Mouse (Mus musculus) urinary bladder, postnatal 25 days (tissue): ENCODE data around the gene C2cd5.

Experiments
- DNase-seq: peaks from one replicate; pipeline ENCODE4 v3.0.0; 2022; ENCODE audit warnings: low spot score

Gene C2cd5

GRCm38 (mm10) chr6:143115505-143115904, 15.6 kb upstream of the C2cd5 start:
- DNase-seq = no peak

- no peak for DNase-seq
These were observed 15.1 kb upstream of the C2cd5 start for GRCm38 (mm10) chr6:143115011-143115445.

DNA sequence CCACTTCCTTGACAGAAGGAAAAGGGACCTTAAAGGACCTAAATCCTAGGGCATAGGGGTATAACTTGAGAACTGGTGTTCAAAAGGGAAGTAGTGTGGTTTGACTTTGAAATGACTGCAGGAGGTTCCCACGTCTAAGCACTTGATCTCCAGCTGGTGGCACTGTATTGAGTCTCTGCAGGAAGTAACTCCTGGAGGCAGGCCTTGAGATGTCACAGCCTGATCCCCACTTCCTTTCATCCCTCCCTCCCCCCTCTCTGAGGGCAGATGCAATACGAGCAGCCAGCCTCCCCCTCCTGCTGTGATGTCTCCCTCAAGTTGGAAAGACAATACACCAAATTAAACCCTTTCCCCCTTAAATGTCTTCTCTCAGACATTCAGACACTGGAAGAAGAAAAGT, 14.6 kb upstream of the C2cd5 start:
- DNase-seq = no peak

- no peak for DNase-seq
These were observed 10.4 kb upstream of the C2cd5 start for GRCm38 (mm10) chr6:143110371-143110770.

- no peak for DNase-seq
These were observed 9.8 kb upstream of the C2cd5 start for GRCm38 (mm10) chr6:143109622-143110218.

GRCm38 (mm10) chr6:143108031-143108430, 8.1 kb upstream of the C2cd5 start:
- no peak for DNase-seq

GRCm38 (mm10) chr6:143107611-143108010, 7.7 kb upstream of the C2cd5 start:
- no peak for DNase-seq

- no peak for DNase-seq
These were observed 5.8 kb upstream of the C2cd5 start for GRCm38 (mm10) chr6:143105766-143106165.

GRCm38 (mm10) chr6:143103981-143104680, 4.2 kb upstream of the C2cd5 start:
- no peak for DNase-seq

GRCm38 (mm10) chr6:143100478-143101115, 656 bp upstream of the C2cd5 start:
- no peak for DNase-seq

GRCm38 (mm10) chr6:143099281-143099680, 660 bp downstream of the C2cd5 start:
- DNase-seq = peak; percentile 35

- DNase-seq = no peak
These were observed 4.8 kb downstream of the C2cd5 start for GRCm38 (mm10) chr6:143095126-143095525.

GRCm38 (mm10) chr6:143092856-143093255, 7.1 kb downstream of the C2cd5 start:
- no peak for DNase-seq

DNA sequence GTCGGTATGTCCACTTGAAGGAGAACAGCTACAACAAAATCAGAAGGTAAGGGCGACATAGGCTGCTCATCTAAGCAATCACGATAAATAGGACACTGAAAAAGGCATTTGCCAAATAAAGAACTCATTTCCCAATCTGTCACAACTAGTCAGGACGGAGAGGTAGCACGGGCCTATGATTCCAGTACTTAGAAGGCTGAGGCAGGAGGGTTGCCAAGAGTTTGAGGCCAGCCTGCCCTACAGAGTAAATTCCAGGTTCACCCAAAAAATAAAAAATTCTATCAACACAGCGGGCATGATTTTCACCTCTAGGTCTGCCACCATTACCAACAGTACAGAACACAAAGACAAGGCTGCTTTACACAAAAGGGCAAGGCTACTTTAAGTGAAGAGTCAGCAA, 8.9 kb downstream of the C2cd5 start:
- DNase-seq = no peak

GRCm38 (mm10) chr6:143087332-143087731, 12.6 kb downstream of the C2cd5 start:
- DNase-seq = no peak

DNA sequence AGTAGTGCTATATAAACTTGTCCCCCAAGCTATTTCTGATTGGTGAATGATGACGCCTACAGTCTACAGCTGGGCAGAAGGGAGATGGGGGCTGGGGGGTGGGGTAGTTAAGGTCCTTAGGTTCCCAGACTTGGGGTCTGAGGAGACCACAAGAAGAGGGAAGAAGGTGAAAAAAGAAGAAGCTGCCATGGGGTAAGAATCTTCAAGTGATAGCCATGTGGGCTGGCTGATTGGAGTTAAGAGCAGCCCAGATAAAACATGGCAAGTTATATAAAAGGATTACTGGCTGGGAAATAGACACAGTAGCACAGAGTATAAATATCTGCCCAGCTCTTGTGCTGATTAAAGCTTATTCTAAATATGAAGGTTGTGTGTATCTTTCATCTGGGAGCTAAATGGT, 14.0 kb downstream of the C2cd5 start:
- DNase-seq = no peak

DNA sequence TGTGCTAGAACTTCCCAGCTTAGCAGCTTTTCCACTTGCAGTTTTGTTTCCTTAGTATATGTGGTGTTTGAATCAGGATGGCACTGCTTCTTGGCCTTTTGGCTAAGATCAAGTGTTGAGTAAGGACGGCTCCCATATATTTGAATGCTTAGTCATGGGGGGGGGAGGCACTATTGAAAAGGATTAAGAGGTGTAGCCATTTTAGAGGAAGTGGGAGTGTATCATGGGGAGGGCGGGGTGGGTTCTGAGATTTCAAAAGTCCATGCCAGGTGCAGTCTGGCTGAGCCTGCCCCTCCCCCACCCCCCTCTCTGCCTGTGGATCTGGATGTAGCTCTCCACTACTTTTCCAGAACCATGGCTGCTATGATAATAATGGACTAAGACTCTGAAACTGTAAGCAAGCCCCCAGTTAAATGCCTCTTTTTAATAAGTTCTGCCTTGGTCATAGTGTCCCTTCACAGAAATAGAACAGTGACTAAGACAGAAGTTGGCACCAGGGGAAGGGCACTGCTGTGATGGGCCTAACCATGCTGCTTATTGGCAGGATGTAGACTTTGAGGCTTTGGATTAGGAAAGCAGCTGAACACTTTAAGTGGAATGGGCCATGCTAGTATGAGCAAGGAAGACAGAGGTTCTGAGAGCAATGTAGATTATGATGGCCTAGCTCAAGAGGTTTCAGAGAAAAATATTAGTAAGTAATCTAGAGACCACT, 15.5 kb downstream of the C2cd5 start:
- DNase-seq = no peak

- DNase-seq = no peak
These were observed 18.3 kb downstream of the C2cd5 start for GRCm38 (mm10) chr6:143081479-143082106.

GRCm38 (mm10) chr6:143080774-143081173, 19.2 kb downstream of the C2cd5 start:
- DNase-seq = no peak

- no peak for DNase-seq
These were observed 20.8 kb downstream of the C2cd5 start for GRCm38 (mm10) chr6:143079126-143079525.

GRCm38 (mm10) chr6:143076461-143076860, 23.5 kb downstream of the C2cd5 start:
- no peak for DNase-seq

GRCm38 (mm10) chr6:143073914-143074313, 26.0 kb downstream of the C2cd5 start:
- no peak for DNase-seq
